Mouse (Mus musculus): Measurements from ENCODE around the gene Ube2o.

- TF ChIP-seq CTCF (IDR thresholded peaks at IDR 0.05; ENCODE audit: low read depth) (no peak), EP300 (IDR thresholded peaks at IDR 0.05; ENCODE audit: low read depth) (no peak)
These were observed 49.1 kb upstream of the Ube2o start for GRCm38 (mm10) chr11:116630171-116630965.
